Mouse (Mus musculus): ENCODE measurements around the gene Trhr2.

DNA sequence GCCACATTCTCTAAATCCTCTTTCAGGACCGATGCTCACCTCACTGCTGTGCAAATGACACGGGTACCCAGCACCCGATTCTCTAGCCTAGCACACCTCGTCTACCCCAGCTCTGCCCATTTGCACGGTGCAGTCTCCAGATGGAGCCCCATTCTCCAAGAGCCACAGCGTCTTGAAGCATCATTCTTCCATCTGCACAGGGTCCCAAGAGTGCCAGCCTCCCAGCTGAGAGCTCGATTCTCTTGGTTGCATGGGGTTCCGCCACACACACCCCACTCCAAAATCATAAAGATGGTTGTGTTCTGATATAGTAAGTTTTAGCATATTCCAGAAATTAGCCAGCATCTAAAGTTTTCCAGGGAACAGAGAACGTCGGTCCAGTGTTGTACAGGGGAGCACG is 17.2 kb downstream of the Trhr2 start:
- TF ChIP-seq CTCF (IDR thresholded peaks at IDR 0.05; ENCODE audit: extremely low read depth, insufficient read length, insufficient replicate concordance, low read depth, low read length) (no peak), POLR2A (IDR thresholded peaks at IDR 0.05; ENCODE audit: low read depth, low read length) (no peak)
